Mouse (Mus musculus): ENCODE data around the gene Aipl1.

Gene Aipl1

DNA sequence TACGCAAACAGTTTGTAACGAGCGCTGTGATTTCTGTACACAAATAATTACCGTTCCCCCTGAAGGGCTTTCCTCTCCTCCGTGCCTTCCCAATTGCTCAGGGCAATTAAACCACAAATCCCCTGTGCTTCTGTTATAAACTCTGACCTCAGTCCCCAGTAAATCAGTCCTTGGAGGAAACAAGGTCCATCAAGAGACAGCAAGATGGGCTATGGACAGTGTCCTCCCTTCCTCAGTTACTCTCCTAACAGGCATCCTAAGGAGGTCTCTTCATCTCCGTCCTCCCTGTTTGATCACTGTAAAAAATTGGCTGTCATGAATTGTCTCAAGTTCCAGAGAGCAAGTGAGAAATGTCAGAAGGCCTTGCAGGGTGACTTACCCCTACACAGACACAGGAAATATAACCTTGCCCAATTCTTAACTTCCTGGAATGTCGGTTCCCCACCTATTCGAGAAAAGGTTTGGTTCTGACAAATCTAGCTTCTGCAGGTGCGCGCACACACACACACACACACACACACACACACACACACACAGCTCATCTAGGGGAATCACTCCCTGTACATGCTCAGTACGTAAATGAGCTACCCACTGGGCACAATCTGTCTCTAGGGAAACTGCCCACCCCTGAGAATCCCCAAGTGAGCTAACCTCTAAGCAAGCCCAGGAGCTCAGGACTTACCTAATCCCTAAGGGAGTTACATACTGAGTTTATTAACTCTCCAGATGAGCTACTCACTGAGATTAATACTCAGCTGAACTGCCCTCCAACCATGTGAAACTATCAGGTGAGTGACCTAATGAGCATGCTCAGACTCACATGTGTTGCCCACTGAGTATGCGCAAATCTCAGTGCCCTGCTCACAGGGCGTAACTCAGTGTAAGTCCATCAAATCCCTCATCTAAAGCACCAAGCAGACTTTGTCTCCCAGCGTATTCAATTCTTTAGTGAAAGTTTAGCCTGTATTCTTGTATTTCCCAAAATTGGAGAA is 49.9 kb downstream of the Aipl1 start:
- in situ Hi-C loops (cut with MboI; ENCODE audit: low pct_unique_long_range_greater_than_20kb in 1 of 2, low sequenced_read_pairs in 2 of 2, unreplicated experiment in 1 of 2): no loop called here

- in situ Hi-C loops (cut with MboI; ENCODE audit: low pct_unique_long_range_greater_than_20kb in 1 of 2, low sequenced_read_pairs in 2 of 2, unreplicated experiment in 1 of 2): no loop called here
These were observed 51.5 kb downstream of the Aipl1 start for GRCm38 (mm10) chr11:71985783-71986182.

GRCm38 (mm10) chr11:71985101-71985711 is 52.1 kb downstream of the Aipl1 start:
- in situ Hi-C loops (cut with MboI; ENCODE audit: low pct_unique_long_range_greater_than_20kb in 1 of 2, low sequenced_read_pairs in 2 of 2, unreplicated experiment in 1 of 2): no loop called here

DNA sequence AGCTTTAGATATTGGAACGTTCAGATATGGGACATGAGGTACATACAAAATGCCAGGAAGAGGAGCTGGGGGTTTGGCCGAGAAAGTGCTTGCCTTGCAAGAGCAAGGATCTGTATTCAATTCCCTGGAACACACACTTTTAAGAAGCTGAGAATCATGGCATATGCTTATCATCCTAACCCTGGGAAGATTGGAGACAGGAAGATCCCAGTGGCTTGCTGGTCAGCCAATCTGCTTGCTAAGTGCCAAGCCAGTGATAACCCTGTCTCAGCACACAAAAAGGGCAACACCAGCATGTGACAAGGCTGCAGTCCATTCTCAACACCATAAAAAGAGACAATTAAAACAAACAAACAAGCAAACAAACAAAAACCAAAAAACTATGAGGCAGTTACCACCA is 53.2 kb downstream of the Aipl1 start:
- in situ Hi-C loops (cut with MboI; ENCODE audit: low pct_unique_long_range_greater_than_20kb in 1 of 2, low sequenced_read_pairs in 2 of 2, unreplicated experiment in 1 of 2): no loop called here
